Mouse (Mus musculus): ENCODE results near the gene Entpd7.

- TF ChIP-seq CTCF (IDR thresholded peaks at IDR 0.05; ENCODE audit: extremely low read depth, insufficient read length, insufficient replicate concordance, low read depth, low read length) (no peak), POLR2A (IDR thresholded peaks at IDR 0.05; ENCODE audit: low read depth, low read length) (no peak)
Measured at GRCm38 (mm10) chr19:43747877-43748276, 58.4 kb downstream of the Entpd7 start.

All from small intestine, adult 2 months (tissue).